Mouse (Mus musculus) v-Abl transformed pro-B cells (cell line): ENCODE data around the gene Ceacam19.

Experiments
- in situ Hi-C, 2 experiments: fragments of 400-800 bp; cut with MboI; formaldehyde crosslinking; loops; one replicate each; pipeline ENCODE4 v1.15.1; 2025; ENCODE audit not compliant: unreplicated experiment in 2 of 2

Gene Ceacam19

DNA sequence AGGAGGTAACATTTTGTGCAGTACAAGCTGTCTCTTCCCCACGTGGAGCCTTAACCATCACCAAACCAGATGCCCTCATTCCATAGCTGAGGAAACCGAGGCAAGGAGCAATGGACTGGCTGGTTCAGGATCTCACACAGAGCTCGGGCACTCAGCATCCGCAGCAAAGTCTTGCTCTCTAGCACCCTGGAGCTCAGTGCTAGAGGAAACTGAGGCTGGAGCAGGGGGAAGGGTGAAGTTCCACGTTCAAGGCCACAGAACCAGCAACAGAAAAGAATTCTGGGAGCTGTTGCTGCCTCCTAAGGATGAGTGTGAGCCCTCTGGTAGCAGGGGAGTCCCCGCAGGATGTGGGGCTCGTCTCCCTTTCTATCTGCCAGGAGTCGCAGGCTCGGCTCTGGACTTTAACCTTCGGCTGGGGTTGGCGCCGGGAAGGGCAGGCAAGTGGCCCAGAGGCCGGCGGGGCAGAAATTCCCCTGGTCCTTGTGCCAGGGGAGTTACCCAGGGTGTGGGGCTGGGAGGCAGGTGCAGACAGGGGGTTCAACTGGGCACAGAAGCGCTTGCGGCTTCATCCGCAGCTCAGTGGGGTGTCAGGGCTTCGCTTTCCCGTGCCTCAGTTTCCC, 44.8 kb downstream of the Ceacam19 start:
- in situ Hi-C loops: loop anchor here (5.0 kb wide), 1 partner anchor 41 kb away; no protein-coding TSS in a partner anchor

DNA sequence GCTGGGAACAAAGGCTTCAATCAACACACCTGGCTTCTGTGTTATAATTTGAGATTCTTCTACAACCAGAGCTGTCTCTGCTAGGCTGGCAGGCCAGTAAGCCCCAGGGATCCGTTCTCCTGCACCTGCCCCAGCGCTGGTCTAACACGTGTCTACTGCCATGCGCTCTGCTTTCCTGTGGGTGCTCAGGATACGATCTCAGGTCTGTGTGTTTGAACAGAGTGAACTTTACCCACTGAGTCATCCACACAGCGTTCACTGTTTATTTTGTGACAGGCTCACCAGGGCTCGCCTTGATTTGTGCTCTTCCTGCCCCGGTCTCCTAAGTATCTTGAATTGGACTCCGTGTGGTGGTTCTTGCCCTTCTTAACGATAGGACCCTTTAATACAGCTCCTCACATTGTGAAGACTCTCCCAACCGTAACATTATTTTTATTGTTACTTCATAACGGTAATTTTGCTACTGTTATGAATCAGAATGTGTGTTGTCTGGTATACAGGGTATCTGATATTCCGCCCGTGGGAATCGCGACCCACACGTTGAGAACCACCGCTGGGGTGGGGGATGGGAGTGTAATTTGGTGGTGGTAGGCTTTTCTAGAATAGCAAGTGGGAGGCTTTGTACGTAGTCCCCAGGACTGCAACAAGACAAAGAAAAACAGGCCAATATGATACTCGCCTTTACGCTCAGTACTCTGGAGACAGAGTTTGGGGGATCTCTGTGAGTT, 45.9 kb downstream of the Ceacam19 start:
- in situ Hi-C loops: loop anchor here (5.0 kb wide), 1 partner anchor 40 kb away; no protein-coding TSS in a partner anchor

DNA sequence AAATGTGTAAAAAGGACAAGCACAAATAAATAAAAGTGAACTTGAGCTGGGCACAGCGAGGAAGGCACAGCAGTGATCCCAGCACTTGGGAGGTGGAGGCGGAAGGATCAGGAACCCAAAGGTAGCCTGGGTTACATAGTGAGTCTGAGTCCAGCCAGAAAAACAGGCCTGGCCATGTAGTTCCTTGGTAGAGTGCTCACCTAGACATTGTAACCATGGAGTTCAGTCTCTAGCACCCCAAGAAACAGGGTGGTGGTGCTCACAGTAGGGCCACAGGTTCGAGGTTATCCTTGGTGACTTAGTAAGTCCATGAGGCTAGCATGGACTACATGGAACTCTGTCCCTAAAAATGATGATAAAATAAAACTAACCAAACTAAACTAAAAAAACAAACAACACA, 46.8 kb downstream of the Ceacam19 start:
- in situ Hi-C loops: loop anchor here (5.0 kb wide), 1 partner anchor 39 kb away; no protein-coding TSS in a partner anchor

DNA sequence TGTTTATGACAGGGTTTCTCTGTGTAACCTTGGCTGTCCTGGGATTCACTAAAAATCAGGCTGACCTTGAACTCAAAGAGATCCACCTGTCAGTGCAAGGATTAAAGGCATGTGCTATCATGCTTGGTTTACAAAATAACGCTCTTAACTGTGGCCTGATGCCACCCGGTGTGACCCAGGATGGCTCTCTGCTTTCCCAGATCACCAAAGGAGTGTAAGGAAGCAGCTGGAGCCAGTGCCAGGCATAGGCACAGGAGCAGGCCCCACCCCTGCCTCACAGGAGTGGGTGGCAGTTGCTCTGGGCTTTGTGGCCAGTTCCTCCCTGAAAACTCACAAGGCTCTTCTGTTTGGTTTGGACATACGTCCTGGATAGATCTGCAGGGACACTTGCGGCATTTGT, 47.4 kb downstream of the Ceacam19 start:
- in situ Hi-C loops: loop anchor here (5.0 kb wide), 1 partner anchor 38 kb away; no protein-coding TSS in a partner anchor

DNA sequence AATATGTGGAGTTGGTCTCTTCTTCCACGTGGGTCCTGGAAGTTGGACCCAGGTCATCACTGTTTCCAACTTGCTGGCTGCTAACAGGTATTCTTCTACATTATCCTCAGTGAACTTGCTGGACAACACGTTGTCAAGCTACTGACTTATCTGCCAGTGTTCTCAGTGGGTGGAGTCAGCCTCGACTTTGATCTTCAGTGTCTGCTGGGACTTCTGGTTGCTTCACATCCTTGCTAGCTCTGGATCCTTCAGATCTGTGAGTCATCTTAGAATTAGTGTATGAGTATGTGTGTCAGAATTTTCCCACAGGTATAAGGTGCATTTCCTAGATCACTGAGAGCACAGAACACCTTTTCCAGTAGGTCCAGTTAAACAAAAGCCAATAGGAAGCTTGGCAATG, 50.9 kb downstream of the Ceacam19 start:
- in situ Hi-C loops: no loop called here

DNA sequence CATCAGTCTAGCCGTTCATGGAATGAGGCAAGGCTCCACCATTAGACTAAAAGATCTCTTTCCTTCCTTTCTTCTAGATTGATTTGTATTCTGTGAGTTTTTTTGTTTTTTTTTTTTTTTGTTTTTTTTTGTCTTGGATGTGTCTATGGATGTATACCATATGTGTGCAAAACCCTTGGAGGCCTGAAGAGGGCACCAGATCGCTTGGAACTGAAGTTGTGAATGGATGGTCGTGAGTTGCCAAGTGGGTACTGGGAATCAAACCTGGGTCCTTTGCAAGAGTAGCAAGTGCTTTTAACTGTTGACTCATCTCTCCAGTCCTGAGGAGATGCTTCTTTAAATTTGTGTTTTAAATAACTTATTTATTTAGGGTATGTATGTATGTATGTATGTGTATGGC, 53.7 kb downstream of the Ceacam19 start:
- in situ Hi-C loops: no loop called here

DNA sequence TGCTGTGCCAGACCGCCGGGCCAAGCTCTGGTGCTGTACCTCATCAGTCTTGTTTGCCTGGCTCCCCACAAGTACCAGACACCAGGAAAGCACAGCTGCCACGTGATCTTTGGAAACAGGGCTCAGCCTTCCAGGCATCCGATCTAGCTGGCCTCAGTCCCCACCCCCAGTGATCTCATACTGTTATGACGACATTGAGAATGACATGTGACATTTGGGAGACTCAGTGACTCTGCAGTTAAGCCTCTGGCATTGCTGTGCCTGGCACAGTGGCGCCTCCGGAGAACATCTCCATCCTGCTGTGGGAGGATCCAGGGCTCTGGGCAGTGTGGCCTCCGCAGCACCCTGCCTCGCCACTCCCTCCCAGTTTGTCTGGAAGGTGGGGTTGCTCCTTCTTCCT, 55.9 kb downstream of the Ceacam19 start:
- in situ Hi-C loops: no loop called here

DNA sequence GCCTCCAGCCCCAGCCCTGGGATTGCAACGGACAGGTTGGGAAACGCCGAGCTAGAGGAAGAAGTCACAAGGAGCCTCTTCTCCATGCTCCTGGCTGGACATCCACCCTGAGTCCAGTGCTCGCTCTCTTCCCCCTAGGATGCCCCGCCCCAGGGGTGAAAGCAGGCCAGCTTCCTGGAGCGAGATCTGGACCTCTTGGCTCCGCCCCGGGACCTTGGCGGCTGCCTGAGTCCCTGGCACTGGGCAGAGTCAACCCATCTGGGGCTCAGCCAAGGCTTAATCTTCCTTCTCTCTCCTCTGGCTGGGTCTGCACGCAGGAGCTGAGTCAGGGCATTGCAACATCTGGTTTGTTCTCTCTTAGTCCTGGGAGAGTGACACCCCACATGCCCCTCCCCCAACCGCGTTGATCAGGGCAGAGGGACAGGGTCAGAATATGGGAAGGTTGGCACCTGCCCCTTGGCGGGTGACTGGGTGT, 57.0 kb downstream of the Ceacam19 start:
- in situ Hi-C loops: no loop called here

DNA sequence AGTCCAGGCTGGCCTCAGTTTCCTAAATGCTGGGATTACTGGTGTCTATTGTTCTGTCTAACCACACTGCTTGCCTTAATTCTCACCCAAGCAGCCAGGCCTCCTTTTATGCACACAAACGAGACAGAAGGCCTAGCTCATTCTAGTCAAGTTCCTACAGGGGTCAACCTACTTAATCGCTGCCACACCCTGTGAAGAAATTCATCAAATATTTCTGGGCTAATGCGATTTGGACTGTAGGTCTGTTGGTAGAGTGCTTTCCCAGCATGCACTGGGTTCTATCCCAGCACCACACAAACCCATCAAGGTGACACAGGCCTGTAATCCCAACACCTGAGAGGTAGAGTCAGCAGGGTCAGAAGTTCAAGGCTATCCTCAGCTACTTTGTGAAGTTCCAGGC, 58.1 kb downstream of the Ceacam19 start:
- in situ Hi-C loops: no loop called here

DNA sequence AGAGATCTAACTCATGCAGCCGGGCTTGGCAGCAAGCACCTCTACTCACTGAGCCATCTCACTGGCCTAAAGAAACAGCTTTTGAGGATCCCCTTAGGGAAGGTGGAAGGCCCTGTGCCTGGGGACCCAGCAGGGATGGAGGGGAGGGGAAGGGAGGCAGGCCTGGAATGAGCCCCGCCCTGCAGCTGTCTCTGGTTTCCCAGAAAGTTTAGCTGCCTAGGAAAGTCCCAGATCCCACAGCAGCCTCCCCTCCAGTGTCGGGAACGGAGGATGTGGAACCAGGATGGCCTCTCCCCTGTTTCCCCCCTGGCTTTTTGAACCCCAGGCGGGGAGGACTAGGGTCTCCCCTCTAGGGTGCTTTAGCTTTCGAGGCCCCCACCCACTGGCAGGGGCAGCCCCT, 61.0 kb downstream of the Ceacam19 start:
- in situ Hi-C loops: no loop called here
